Mouse (Mus musculus) lung, adult 18-20 months (tissue): Measurements from ENCODE around the gene Trim37.
A peak's percentile ranks its signal among the peaks of the same experiment; 100 is the strongest.

Source experiments
- DNase-seq, 2 experiments: peaks; one replicate each; pipeline ENCODE4 v3.0.0; 2022; ENCODE audit warnings: mixed read lengths in 2 of 2

Gene Trim37

DNA sequence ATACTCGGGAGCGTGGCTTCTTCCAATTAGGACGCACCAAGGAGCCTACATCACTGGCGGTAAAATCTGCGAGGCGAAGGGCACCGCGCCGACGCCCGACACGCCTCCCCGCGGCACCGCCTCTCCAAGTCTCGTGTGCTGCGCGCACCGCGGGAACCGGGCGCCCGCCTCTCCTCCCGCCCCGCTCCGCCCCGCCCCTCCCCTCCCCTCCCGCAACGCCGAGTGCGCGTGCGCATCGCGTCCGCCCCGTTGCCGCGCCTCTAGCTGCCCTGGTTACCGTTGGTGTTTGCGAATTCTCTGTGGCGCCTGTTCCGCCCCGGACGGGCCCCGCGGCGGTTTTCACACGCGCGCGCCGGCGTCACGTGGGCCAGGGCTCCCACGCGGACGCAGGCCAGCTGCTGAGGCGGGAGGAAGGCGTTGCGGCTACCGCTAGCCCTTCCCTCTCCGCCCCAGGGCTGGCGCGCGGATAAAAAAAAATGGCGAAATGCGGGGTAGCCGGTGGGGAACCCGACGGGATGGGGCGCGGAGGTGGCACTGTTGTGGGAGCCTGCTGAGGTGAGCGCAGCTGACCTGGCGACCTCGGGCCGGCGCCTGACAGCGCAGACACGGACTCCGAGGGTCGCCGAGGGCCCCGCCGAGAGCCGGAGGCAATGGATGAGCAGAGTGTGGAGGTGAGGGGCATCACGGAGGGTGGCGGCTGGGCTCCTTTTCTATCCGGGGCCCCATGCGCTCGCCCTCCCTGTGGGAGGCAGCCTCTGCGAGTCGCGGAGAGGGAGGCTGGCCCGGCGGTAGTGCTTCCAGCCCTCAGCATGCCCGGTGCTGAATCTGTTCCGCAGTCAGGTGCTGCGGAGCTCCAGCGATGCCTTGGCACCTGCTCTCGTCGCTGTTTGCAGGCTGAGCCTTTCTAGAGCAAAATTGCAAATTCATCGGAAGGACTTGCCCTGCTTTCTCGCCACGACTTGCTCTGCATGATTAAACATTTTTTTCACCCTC lies at the start of gene Trim37:
Gene Trim37, plus strand, starts transcription at position 254 of the 993 bp plus-strand sequence.
- peak; percentile 89 to 93 for DNase-seq

DNA sequence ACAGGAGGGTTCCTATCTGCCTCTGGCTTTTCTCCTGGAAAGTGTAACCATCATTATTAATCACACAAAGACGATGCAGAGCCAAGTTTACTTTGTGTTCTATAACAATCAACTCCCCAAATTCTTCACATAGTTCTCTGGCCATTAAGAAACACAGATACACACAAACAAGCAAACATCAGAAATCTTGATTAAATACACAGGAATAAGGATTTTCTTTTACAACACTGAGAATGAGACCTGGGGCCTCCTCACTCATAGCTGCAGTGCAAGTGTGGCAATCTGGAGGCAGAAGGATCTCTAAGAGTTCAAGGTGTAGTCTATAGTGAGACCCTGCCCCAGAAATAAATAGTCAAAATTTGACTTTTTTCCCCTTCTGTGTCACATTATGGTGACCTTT lies 43.2 kb upstream of the Trim37 start:
- DNase-seq, result no peak

DNA sequence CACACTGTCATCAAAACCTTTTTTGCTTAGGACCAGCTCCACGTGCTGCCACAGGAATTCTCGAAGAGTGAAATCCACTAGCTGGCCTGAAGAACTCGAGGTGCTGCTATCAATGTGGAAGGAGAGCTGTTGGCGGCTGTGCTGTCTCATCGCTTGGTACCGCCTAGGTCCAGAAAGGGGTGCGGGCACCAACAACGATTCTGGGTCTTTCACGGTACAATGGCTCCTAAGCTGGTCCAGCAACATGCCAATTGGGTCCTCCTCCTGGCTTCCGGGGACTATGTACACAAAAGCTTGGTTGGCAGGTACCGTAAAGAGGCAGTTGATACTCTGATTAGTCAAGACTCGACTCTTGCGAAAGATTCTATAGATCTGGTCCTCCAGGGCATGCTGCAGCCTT lies 41.4 kb upstream of the Trim37 start:
- no peak for DNase-seq

DNA sequence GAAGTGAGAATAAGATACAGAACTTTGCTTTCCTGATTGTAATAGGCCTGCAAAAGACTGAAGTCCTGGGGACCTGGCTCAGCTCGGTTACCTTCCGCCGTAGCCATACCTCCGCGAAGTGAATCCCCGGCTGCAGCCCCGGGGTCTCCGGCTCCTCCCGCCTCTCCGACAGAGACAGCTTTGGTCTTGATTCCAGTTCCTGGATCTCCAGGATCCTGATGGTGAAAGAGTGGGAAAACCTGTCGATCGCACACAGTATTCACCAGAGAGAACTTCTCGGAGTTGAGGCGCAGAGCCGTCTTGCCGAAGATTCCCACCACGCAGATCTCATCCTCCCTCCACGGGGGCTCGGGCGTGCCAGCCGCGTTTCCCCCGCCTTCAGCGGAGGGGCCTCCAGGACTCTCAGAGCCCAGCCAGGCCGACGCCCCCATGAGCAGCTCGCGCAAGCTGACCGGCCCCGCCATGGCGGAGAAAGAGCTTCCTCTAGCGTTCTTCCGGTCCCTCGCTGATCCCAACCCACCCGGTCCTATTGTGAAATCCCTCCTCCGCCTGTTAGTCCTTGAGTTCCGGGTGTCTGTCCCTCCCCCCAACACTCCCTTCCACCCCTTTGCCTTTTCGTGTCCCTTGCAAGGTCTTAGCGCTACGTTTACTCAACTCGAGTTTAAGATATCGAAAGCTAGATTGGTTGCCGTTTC lies 40.4 kb upstream of the Trim37 start, which contains the start of gene Smg8:
Gene Smg8, minus strand, starts transcription at position 485 of the 695 bp plus-strand sequence.
- DNase-seq, result peak; percentile 84 to 89

DNA sequence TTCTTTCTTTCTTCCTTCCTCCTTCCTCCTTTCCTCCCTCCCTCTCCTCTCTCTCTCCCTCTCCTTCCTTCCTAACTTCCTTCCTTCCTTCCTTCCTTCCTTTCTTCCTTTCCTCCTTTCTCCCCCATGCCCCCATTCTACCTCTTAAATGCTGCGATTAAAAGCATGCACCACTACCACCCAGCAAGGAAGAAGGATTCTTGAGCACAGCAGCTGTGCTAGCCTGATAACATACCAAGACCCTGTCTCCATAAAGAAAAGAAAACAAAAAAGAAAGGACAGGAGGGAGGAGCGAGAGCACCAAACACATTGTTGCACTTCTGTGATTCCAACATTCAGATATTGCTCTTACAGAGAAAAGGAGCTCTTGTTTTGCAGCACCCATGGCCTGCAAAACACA lies 39.7 kb upstream of the Trim37 start:
- no peak for DNase-seq

DNA sequence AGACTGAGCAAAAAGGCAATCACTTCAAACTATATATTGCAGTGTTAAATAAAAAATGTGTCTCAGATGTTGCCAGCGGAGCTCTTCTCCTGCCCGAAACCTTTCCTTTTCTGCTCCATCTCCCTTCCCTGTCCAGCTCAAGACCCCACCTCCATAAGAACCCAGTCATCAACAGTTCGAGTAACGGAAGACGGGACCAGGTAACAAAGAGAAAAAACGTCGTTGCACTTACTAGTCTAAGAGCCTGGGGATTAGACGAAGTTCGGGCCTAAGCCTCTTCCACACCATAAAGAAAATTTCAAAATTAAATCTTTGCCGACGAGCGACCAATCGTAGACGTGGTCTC lies 18.5 kb upstream of the Trim37 start, which contains the start of gene Prr11:
Gene Prr11, minus strand, starts transcription at position 300 of the 346 bp plus-strand sequence.
- no peak for DNase-seq

DNA sequence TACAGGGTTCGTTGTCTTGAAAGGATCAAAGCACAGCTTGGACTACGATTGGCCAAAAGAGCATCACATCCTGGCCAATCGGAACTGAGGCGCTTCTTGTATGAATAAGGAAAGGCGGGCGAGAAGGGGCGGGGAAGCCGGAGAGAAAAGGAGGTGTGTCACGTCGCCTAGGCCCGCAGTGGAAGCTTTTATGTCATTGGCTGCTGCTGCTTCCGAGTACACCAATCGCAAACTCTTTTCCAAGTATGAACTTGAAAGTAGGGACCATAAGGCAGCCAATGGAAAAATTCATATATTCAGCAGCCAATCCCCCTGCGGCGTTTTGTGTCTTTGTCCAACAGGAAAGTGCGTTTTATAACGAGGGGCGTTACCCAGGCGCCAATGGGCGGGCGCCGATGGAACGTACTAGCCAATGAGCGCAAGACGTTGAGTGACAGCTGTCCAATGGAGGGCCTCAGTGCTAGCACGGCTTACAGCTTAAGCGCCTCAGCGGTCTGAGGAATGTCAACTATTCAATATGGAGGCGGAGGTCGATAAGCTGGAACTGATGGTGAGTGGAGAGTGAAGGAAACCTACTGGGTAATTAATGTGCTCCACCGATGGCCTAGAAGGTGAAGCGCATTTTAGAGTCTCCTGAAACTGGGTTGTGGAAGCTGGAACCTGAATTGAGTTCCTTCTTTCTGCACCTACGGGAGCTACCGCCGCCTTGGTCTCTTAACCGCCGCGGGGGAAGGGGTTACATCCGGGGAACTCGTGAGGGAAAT lies 17.9 kb upstream of the Trim37 start, which contains the start of gene Ska2:
Gene Ska2, plus strand, starts transcription at position 480 of the 764 bp plus-strand sequence.
- peak; percentile 99 for DNase-seq

DNA sequence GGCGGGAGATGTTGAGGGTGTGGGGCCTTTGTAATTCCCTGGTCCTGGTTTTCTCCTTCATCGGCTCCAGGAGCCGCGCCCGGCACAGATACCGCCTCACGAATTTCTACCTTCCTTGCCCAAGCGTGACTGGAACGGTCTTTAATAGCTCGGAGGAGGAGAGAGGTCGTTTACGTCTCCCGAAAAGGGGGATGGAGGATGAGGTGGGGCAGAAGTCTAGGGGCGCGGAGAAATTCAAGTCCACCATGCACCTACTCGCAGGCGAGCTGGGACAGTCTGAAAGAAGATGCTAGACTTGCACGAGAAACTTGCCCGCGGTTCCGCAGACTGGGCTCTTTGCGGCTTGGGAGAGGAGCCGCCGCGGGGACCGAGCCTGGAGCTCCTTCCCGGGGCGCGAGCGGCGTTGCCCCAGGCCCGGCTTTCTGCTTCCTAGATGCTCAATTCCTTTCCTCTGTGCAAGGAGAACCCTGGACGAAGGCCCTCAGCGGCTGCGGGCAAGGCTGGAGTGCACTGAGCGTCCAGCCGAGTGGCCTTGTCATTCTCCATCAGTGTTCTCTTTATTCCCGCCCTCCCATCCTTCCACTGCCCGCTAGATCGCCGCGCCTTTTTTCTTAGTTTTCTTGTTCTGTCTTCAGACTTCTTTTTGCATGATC lies 17.2 kb upstream of the Trim37 start:
- DNase-seq, result peak; percentile 13 to 15

DNA sequence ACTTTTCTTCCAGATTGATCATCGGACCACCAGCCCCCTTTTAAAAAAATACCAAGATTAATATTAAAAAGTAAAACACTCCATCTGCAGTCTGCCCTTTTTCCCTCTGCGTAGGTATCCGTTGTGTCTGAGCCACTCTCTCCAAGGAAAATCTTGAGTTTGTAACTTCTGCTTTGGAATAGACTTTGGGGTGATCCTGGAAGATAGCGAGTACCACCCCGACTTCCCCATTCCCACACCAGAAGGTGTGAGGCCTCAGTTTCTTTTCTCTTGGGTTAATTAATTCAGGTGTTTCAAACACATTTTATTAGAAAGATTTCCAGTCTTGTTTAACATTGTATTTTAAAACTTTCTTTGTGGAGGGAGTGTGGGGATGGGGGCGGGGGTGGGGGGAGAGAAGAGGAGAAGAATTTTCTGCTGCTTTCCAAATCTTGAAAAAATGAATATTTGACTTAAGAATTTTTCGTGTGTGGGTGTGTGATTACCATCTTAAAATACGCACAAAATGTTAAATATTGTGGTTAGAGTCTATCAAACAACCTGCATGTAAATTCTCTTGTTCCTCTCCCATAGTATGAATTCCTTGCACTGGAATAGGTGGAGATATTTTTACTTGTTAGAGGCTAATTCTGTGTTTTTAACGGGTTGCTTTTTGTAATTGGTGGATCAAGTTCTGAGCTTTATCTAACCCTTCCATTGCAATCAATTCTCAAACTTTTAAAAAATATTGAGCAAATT lies 16.5 kb upstream of the Trim37 start:
- DNase-seq, result no peak

DNA sequence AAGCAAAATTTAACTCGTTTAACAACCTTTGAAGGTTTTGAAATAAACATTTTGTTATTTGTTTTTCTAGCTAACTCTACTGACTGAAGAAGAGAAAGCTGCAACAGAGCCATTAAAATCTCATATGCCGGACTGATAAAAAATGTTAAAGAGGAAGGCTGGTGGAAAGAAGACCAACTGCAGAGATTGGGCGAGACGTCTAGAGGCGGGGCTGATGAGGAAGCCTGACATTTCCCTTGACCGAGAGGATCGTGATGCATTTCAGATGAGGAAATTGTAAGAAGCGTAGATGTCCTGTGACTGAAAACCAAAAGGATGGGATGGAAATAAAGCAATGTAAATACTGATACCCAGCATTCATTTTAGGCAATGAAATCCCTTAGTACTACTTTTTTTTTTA lies 5.0 kb upstream of the Trim37 start:
- no peak for DNase-seq

DNA sequence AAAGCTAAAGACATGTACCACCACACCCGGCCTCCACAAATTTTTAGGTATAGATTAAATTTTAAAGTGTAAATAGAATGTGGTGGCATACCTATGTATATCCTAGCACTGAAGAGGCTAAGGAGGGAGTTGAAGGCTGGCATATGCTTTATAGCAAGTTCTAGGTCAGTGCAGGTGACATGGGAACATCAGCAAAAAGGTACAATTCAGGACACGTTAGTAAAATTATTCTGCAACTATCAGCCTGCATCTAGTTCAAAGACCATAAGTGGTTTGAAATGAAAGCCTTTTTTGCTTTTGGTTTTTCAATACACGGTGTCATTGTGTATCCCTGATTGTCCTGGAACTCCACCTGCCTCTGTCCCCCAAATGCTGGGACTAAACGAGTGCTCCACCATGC lies 1.3 kb upstream of the Trim37 start:
- no peak for DNase-seq

DNA sequence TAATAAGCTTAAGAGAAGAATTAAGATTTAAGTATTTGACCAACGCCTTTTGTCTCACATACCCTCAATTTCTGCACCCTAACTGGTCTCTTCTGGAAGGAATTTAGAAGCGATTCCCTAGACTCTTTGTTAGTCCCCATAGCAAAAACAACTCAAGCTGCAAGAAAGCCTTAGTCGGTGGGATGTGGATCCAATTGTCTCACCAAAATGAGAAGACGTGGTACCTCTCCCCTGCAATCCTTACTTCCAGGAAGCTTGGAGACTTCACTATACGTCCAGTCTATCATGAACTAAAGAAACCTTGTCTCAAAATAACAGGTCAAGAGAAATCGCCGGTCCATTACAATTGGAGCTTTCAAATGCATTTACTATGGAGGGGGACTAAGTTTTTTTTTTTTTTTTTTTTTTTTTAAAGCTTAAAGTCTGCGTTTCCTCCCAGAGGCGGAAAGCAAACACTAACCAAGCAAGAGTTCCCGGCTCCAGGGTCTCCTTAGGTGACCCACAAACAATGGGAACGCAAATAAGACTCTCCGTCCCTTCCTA lies 525 bp upstream of the Trim37 start:
- DNase-seq, result no peak

DNA sequence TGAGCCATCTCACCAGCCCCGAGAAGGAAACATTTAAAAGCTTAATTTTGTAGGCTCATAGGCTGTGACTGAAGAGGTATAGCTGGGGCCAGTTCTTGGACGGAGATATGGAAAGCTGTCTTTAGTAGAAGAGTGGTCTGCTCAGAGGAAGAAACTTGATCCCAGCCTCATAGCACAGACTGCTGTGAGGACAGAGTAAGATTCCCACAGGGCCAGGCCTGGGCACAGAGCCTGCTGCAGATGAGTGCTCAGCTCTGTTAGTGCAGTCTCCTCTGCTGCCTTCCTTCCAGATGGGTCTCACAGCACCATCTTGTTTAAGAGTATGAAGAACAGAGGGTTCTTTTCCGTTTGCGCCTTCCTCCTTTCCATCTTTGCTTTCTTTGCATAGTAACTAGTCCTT lies 9.4 kb downstream of the Trim37 start:
- DNase-seq, result no peak

DNA sequence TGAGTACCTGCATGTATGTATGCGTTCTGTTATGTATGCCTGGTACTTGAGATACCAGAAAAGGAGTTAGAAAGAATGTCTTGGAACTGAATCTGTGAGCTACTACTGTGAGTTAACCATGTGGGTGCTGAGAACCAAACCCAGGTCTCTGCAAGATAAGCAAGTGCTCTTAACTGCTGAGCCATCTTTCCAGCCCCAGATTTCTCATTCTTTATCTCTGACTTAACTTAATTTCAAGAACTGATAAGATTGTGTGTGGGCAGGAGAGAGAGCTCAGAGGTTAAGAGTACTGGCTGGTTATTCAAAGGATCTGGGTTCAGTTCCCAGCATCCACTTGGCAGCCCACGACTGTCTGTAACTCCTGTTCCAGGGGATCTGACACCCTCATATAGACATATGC lies 31.1 kb downstream of the Trim37 start:
- no peak for DNase-seq

DNA sequence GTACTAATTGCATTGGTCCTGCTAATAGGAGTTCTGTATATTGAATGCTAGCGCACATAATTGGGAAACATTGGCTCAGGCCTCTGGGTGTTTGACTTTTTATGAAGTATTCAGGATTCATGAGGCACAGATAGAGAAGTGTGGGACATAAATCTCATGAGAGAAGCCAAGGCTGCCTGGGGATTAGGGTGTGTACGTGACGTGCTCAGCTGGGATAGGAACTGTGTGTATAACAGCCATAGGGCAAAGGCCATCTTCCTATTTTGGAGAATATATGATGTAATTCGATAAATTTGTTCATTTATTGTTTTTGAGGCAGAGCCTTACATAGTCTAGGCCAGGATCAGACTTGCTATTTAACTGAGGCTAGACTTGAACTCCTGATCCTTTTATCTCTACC lies 35.8 kb downstream of the Trim37 start:
- no peak for DNase-seq

DNA sequence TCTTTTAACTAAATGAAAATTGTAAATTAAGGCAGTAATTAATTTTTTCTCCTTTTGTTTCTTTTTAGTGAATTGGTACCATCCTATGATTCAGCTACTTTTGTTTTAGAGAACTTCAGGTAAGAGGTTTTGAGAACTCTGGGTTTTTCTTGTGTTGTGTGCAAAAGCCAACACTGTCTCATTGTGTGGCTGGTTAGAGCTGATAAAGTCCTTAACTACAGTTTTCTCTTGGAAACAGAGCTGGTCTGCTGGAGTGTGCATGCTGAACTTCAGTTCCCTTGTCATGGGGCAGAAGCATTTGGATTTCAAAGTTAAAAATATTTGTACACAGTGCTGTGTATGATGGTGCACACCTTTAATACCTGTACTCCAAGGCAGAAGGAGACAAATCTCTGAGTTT lies 36.9 kb downstream of the Trim37 start:
- no peak for DNase-seq

DNA sequence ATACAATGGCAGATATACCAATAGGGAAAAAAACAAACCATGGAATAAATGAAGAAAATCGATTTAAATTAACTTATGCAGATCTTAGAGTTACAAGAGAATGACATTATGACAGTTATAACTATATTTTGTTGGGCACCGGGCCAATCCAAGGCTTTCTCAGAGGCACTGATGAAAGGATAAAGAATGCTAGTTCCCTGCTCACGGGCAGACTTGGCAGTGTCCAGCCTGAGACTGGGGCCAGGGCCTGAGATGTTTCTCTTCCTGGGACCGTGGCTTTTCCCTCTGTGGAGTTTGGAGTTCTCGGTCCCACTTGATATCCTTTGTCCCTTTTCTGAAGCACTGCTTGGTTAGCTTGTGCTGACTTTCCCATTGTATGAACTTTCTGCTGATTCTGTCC lies 46.7 kb downstream of the Trim37 start:
- no peak for DNase-seq

DNA sequence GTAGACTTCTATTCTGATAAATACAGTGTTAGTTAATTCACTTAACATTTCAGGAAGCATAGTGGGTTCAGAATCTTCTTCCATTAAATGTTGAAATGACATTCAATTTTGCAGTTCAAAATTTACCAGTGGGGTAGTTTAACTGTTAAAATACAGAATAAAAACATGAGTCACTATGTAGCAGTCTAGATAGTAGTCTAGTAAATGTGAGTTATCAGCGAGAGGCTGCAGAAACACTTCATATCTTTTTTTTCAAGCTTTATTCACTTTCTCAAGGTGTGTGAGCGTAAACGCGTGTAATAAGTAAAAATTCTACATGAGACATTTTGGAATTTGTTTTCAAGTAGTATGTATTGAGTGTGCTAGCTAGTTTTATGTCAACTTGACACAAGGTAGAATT lies 48.2 kb downstream of the Trim37 start:
- DNase-seq, result no peak

DNA sequence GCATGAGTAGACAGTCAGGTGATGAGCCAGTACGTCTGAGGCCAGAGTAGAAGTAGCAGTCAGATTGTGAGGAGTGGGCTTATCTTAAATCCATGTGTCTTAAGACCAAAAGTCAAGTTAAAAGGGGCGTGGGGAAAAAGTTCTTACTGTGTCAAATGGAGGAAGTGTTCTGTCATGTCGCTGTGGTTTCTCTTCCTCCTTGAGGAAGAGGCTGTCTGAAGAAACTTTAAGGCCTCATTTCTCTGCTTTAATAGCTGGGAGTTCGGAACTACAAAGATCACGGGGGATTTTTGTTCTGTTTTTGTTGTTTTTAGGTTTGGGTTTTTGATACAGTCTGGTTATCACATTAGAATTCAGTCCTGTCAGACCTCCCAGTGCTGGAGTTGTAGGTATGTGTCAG lies 85.4 kb downstream of the Trim37 start:
- no peak for DNase-seq

DNA sequence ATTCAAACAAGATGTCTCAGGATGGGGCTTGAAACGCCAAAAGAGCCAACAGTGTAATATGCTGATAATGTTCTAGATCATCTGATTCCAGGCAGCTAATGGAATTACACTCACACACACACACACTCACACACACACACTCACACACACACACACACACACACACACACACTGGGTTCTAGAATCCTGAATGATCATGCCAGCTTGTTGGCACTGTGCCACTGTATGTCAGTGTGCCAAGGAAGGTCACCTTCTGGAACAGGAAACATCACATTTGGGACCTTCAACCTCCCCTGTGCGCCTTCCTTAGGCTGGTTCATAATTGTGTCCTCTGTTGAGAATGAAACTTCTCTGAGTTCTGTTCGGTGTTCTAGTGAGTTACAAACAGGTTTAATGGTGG lies 95.8 kb downstream of the Trim37 start:
- peak in 1 of 2 experiments; percentile 19 for DNase-seq

DNA sequence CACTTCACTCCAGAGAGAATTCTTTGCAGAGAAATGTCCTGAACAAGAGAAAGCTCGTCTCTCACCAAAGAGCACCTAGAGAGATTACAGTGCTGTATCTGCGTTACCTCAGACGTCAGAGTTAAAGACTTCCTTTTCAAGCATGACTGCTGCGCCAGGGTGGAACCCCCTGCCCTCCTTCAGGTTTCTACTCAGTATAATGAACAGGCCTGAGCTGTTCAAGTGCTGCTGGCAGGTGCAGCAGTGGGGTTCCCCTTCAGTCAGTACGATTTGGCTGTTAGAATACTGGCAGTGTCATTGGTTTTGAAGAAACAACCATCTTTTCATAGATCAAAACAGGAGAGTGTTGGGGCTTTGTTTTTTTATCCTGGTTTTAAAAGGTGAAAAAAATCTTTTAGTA lies 100.2 kb downstream of the Trim37 start:
- DNase-seq, result no peak

DNA sequence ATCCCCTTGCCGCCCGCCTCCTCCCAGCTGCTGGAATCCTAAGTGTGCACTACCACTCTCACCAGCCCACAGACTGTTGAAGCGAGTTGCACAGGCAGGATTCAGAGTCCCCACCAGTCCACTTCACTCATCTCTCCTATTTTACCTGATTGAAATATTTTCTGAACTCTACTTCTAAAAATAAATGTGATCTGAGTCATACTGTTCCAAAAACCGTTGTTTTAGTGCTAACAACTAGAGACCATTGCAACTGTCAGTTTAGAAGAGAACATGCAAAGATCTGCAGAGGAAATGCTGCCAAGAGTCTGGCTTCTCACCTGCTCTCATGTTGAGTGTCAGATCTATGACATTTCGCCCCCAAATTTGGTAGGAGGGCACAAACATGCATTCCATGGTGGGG lies 106.5 kb downstream of the Trim37 start:
- DNase-seq, result no peak
